Mouse (Mus musculus): Measurements from ENCODE around the gene Utp20.
"Not testable (repeated sequence)": the region's sequence is repeated elsewhere in the genome, so short reads cannot be mapped to it uniquely, and the experiment has no call there.

Utp20 gene

GRCm38 (mm10) chr10:88826188-88826946 is at the start of gene Utp20:
Gene Utp20 (minus strand): TSS chr10:88826804.
- peak; percentile 53 for DNase-seq (ENCODE audit: low read depth, low spot score)

GRCm38 (mm10) chr10:88874870-88875269 is 48.3 kb upstream of the Utp20 start:
- DNase-seq (ENCODE audit: low read depth, low spot score), result no peak

GRCm38 (mm10) chr10:88866017-88866416 is 39.4 kb upstream of the Utp20 start:
- no peak for DNase-seq (ENCODE audit: low read depth, low spot score)

- DNase-seq (ENCODE audit: low read depth, low spot score), result no peak
Observed at GRCm38 (mm10) chr10:88862293-88862692, 35.7 kb upstream of the Utp20 start.

- no peak for DNase-seq (ENCODE audit: low read depth, low spot score)
Observed at GRCm38 (mm10) chr10:88861416-88861815, 34.8 kb upstream of the Utp20 start.

- no peak for DNase-seq (ENCODE audit: low read depth, low spot score)
Observed at GRCm38 (mm10) chr10:88860911-88861310, 34.3 kb upstream of the Utp20 start.

DNA sequence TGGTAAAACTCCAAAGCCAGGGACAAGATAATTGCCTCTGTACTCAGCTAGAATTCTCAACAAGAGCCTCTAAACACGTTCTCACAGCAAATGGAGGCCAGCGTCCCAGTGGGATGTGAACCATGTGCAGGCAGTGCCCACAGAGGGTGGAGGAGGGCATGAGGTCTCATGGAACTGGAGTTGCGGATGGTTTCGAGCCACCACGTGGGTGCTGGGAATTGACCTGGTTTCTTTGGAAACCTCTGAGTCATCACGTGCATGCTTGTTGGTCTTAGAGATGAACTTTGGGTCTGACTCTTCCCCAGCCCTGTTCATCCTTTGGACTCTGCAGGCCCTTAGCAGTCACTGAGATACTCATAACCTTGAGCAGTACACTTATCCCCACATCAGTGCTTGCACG is 26.7 kb upstream of the Utp20 start:
- no peak for DNase-seq (ENCODE audit: low read depth, low spot score)

- DNase-seq (ENCODE audit: low read depth, low spot score), result no peak
Observed at GRCm38 (mm10) chr10:88849976-88850375, 23.4 kb upstream of the Utp20 start.

DNA sequence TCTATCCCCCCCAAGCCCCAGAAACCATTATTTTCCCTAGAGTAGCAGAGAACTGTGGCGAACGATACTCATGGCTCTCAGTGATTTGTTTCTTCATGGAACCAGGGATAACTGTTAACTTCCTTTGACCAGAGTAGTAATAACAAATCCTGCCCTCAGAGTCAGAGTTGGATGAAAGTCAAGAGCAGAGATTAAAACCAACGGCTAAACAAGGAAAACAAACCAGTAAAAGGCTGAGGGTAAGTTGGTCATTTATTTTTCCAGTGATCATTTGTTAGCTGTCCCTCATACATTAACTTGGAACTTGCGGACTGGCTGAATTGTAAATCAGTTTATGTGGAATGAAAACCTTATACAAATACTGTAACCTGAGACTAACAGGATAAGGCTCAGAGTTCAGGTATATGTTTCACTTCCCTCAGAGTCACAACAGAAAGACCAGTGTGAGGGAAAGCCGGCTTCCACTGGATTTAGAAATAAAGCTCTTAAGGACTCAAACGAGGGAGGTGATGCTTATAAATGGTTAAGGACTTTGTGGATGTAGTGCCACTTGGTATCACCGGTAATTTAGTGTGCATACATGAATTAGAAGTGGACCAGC is 22.4 kb upstream of the Utp20 start:
- DNase-seq (ENCODE audit: low read depth, low spot score), result no peak

DNA sequence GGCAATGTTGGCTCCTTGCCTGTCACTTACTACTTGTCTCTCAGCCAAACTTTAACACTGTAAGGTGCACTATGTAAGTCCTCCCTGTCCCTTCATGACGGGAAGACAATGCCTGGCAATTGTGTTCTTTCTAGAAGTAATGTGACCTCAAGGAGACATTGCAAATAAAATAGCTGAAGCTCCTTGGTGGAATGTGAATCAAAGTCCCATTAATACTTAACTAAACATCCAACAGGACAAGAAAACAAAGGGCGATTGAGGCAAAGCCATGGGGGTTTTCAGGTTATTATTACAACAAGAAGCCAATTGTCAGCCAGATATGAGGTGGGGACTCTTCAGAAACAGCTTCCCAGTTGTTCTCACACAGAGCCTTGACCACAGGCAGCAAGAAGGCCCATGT is 7.6 kb upstream of the Utp20 start:
- DNase-seq (ENCODE audit: low read depth, low spot score), result no peak

DNA sequence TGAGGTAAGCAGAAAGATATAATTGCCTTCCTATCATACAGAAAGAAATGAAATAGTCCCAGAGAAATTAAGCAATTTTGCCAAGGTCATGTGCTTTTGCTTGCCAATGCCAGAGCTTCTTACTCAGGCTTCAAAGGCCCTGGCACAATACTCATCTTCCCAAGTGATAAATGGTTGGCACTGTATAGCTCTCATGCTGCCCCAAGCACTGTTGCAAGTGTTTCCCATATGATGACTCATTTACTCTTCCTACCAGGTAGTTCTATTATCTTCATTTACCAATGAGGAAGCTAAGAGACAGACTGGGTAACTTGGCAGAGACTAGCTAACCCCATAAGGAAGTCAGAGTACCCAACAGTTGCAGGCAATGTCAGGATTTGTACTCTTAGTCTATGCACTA is 1.8 kb upstream of the Utp20 start:
- DNase-seq (ENCODE audit: low read depth, low spot score), result no peak

DNA sequence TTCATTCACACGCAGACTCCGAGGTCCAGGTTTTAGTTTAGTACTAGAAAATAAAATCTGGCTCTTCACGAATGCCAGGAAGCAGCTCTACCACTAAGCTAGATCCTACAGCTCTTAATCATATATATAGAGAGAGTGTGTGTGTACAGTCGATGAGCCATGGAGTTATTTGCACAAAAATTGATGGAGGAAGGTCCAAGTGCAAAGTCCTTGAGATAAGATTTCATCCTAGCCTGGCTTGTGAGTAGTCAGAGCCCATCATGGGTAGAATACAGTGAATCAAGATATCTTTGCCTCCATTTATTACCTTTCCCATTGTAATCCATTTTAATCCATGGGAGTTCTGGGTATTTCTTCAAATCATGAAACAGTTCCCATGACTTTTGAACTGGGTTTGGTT is 992 bp upstream of the Utp20 start:
- no peak for DNase-seq (ENCODE audit: low read depth, low spot score)

DNA sequence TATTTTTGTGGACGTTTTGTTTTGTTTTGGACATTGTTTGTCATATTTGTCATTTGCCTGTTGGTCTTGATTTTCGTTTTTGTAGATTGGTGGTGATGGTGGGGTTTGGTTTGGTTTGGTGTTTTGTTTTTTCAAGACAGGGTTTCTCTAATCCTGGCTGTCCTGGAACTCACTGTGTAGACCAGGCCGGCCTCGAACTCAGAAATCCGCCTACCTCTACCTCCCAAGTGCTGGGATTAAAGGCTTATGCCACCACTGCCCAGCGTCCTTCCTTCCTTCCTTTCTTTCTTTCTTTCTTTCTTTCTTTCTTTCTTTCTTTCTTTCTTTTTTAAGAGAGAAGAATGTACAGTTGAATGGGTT is 323 bp upstream of the Utp20 start:
- DNase-seq (ENCODE audit: low read depth, low spot score), result not testable (repeated sequence)

- no peak for DNase-seq (ENCODE audit: low read depth, low spot score)
Observed at GRCm38 (mm10) chr10:88817335-88817734, 9.3 kb downstream of the Utp20 start.

GRCm38 (mm10) chr10:88815256-88815655 is 11.3 kb downstream of the Utp20 start:
- no peak for DNase-seq (ENCODE audit: low read depth, low spot score)

GRCm38 (mm10) chr10:88811704-88812103 is 14.9 kb downstream of the Utp20 start:
- no peak for DNase-seq (ENCODE audit: low read depth, low spot score)

GRCm38 (mm10) chr10:88802236-88802635 is 24.4 kb downstream of the Utp20 start:
- no peak for DNase-seq (ENCODE audit: low read depth, low spot score)

DNA sequence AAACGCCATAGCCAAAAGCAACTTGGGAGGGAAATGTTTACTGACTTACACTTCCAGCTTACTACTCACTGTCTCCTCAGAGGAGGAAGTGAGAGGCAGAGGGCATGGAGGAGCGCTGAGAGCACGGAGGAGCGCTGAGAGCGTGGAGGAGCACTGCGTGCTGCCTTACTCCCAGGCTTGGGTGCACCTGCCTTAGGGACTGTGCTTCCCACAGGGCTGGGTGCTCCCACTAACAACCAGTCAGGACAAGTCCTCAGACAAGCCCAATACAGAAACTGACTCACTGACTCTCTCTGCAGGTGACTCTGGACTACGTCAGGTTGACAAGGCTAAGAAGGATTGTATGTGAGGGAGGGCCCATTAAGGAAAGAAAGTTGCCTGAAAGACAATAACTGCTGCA is 27.2 kb downstream of the Utp20 start:
- DNase-seq (ENCODE audit: low read depth, low spot score), result no peak

DNA sequence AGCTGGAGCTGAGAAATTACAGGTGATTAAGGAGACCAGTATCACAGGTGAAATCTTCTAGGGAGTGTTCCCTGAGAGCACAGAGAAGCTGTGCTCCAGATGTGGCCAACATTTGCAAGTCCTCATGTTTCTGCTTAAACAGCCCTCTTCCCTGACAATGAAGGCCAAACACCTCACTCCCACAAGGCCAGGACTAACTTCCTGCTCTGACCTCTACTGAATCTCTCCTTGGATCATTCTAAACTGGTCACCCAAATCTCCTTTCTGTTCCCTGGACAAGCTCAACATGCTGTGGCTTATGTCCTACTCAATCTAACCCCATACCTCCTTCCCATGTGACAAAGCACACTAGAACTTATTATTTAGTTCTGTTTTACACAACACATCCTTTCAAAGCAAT is 29.2 kb downstream of the Utp20 start:
- no peak for DNase-seq (ENCODE audit: low read depth, low spot score)

DNA sequence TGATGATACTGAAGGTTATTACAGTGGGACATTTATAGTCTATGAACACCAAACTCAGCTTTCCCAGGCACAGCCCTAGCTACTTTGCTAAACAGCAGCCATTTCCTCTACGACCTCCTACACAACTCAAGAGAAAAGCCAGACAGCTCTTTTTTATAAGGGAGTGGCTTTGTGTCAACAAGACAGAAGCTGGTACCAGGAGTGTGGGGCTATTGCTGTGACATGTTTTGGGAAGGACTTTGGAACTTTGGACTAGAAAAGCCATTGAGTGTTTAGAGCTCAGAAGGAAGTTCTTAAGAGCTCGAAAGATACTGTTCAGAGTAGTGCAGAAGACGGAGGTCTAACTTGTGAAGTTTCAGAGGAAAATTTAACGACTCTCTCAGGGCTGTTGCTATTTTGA is 29.7 kb downstream of the Utp20 start:
- no peak for DNase-seq (ENCODE audit: low read depth, low spot score)

DNA sequence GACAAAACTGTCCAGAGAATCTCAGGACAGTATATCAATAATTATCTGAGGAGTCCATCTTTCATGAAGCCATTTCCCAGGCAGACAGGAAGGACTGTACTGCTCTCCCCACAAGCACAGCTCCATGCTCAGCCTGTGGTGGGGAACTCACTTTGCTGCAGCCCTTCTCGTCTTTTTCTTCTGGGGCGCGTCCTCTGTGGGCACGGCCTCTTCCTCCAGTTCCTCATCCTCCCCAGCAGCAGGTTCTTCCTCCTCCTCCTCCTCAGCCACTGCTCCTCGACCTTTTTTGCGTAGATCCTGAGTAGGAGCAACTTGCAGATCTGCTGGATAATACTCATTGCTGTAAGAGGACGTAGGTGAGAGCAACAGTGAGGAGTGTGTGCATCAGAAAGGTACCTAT is 31.4 kb downstream of the Utp20 start:
- no peak for DNase-seq (ENCODE audit: low read depth, low spot score)

DNA sequence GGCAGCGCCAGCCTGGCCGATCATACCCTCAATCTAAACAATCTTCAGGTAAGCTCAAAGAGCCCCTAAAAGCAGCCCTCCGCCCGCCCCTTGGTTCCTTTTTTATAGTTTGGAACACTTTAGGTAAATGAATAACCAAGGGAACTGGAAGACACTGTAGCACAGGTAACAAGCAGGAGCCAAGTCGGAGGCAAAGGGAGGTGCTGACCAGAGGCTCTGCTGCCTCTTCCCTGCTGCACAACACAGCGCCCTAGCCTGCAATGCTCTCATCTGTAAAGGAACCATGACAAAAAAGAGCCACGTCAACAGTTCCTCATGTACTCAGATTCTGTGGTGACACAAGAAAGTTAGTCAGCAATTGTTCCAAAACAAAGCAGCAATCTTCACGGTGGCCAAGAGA is 32.0 kb downstream of the Utp20 start:
- DNase-seq (ENCODE audit: low read depth, low spot score), result no peak

GRCm38 (mm10) chr10:88793671-88794070 is 32.9 kb downstream of the Utp20 start:
- DNase-seq (ENCODE audit: low read depth, low spot score), result no peak

- DNase-seq (ENCODE audit: low read depth, low spot score), result no peak
Observed at GRCm38 (mm10) chr10:88784513-88784931, 42.1 kb downstream of the Utp20 start.
